Mouse (Mus musculus) lung, embryonic 15.5 days (tissue): ENCODE measurements around the gene Polr2c. TPM values are rescaled to one million over a fixed set of nuclear protein-coding genes. Genes with fewer than 3 reads are reported as not detected.
A peak's percentile ranks its signal among the peaks of the same experiment; 100 is the strongest.

Experiments
- ATAC-seq: fragments of 200-750 bp; cut with Nextera tagmentation; 2 replicates; pipeline ENCODE4 v1.8.0; 2017; ENCODE audit warnings: moderate number of reproducible peaks, borderline replicate concordance; ENCODE audit not compliant: low FRiP score, low TSS enrichment; ENCODE audit errors: extremely low read depth
- H3K27ac ChIP-seq: fragments of 300-500 bp; sonication (generic); 2 replicates; pipeline ENCODE4 v1.5.1; 2015; ENCODE audit warnings: moderate library complexity, mild to moderate bottlenecking, inconsistent platforms
- H3K27me3 ChIP-seq: fragments of 300-500 bp; sonication (generic); 2 replicates; pipeline ENCODE4 v1.6.1; 2015; ENCODE audit warnings: inconsistent platforms
- H3K36me3 ChIP-seq: fragments of 300-500 bp; sonication (generic); 2 replicates; pipeline ENCODE4 v1.6.1; 2015; ENCODE audit warnings: inconsistent platforms
- H3K4me1 ChIP-seq: fragments of 300-500 bp; sonication (generic); 2 replicates; pipeline ENCODE4 v1.6.1; 2015; ENCODE audit warnings: inconsistent platforms
- H3K4me2 ChIP-seq: fragments of 300-500 bp; sonication (generic); 2 replicates; pipeline ENCODE4 v1.6.1; 2015; ENCODE audit warnings: inconsistent platforms, mild to moderate bottlenecking, moderate library complexity
- H3K4me3 ChIP-seq: fragments of 300-500 bp; sonication (generic); 2 replicates; pipeline ENCODE4 v1.5.1; 2015; ENCODE audit warnings: mild to moderate bottlenecking, inconsistent platforms
- H3K9ac ChIP-seq: fragments of 300-500 bp; sonication (generic); 2 replicates; pipeline ENCODE4 v1.6.1; 2015; ENCODE audit warnings: inconsistent platforms
- H3K9me3 ChIP-seq: fragments of 300-500 bp; sonication (generic); 2 replicates; pipeline ENCODE4 v1.6.1; 2016; ENCODE audit warnings: inconsistent platforms
- WGBS: fragments of 180-500 bp; shearing (Covaris S2); methylation state at CpG from one replicate; pipeline ENCODE4 v1.1.7; 2015; 5-methylcytosine and 5-hydroxymethylcytosine counted together
- polyA plus RNA-seq: library from polyadenylated mRNA; unstranded; fragments of >200 nt; fragmentation: Nextera tagmentation; extraction: Ambion mirVana; gene quantifications from 2 replicates; pipeline ENCODE4 v1.2.1, GENCODE M21; 2015

Gene Polr2c
- 161 and 164 TPM in 2 replicates for polyA plus RNA-seq

DNA sequence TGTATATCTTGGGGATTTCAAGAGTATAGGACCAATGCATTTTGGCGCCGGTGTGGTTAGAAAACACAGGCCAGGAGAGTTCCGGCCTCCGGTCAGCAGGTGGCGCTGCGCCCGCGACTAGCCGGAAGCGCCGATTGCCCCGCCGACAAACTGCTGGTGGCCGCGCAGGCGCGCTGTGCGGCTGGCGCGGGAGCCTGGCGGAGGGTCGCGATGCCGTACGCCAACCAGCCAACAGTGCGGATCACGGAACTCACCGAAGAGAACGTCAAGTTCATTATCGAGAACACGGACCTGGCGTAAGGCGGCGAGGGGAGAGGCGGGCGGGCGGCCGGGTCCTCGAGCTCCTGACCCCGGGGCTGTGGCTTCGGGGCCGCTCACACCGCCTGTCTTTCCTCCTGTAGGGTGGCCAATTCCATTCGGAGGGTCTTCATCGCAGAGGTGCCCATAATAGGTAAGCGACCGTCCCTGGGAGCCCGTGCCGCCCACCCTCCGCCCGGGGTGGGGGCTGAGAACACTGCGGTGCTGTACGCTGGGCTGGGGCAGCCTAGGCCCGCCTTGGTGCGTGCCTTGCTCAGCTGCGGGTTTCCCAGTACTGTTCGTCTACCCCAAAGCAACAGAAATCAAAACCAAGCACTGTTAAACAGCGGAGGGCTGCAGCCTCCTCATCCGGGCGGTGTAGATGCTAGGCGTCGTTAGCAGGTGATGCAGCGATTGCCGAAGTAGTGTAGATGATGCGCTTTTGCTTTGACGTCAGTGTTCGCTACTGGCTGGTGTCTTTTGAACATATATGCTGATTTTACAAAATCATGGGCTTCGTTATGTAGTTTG is at the start of gene Polr2c:
TSS of gene Polr2c (plus strand) at position 105 of the 828 bp plus-strand sequence.
- no peaks in the 10 kb centered on the region for H3K9me3 ChIP-seq
- H3K4me3 ChIP-seq = peak within 1 kb of the TSS; percentile 81
- H3K27me3 ChIP-seq = no peaks in the 10 kb centered on the region
- ATAC-seq = peak; percentile 71
- peaks cover 16% of the 10 kb centered on the region for H3K4me1 ChIP-seq
- H3K4me2 ChIP-seq = peak within 1 kb of the TSS; percentile 71
- H3K9ac ChIP-seq = peak within 1 kb of the TSS; percentile 92
- H3K27ac ChIP-seq = peak within 1 kb of the TSS; percentile 30; the same call in 1 of the 2 replicates
- under 1% methylated on average over 68 of the region's 68 CpGs for WGBS
- H3K36me3 ChIP-seq = peaks cover 40% of the 10 kb centered on the region

GRCm38 (mm10) chr8:94807506-94807905 is 49.7 kb upstream of the Polr2c start:
- Histone ChIP-seq H3K9ac (no peak overlapping the region), H3K27me3 (no peaks in the 10 kb centered on the region), H3K4me1 (no peaks in the 10 kb centered on the region), H3K9me3 (no peaks in the 10 kb centered on the region), H3K36me3 (no peaks in the 10 kb centered on the region), H3K4me2 (no peak overlapping the region), H3K27ac (no peak overlapping the region), H3K4me3 (no peak overlapping the region)
- WGBS = 54% methylated on average over 7 of the region's 7 CpGs
- no peak for ATAC-seq

GRCm38 (mm10) chr8:94808372-94808771 is 48.9 kb upstream of the Polr2c start:
- no peaks in the 10 kb centered on the region for H3K9me3 ChIP-seq
- no peak overlapping the region for H3K4me3 ChIP-seq

GRCm38 (mm10) chr8:94810153-94810552 is 47.1 kb upstream of the Polr2c start, which contains the start of gene Ccl17:
Gene Ccl17 (plus strand): TSS chr8:94810453.
- H3K4me1 ChIP-seq = no peaks in the 10 kb centered on the region
- H3K4me2 ChIP-seq = no peak within 1 kb of the TSS
- H3K27ac ChIP-seq = no peak within 1 kb of the TSS
- no peak for ATAC-seq
- no peak within 1 kb of the TSS for H3K9ac ChIP-seq
- H3K36me3 ChIP-seq = no peaks in the 10 kb centered on the region
- no peaks in the 10 kb centered on the region for H3K27me3 ChIP-seq
- H3K4me3 ChIP-seq = no peak within 1 kb of the TSS
- H3K9me3 ChIP-seq = no peaks in the 10 kb centered on the region
- WGBS = 26% methylated on average over 3 of the region's 3 CpGs

More at GRCm38 (mm10) chr8:94808372-94808771, 48.9 kb upstream of the Polr2c start:
- no peak overlapping the region for H3K4me2 ChIP-seq
- H3K27ac ChIP-seq = no peak overlapping the region
- H3K9ac ChIP-seq = no peak overlapping the region
- no peaks in the 10 kb centered on the region for H3K4me1 ChIP-seq
- H3K27me3 ChIP-seq = no peaks in the 10 kb centered on the region
- no peak for ATAC-seq
- 70% methylated on average over 6 of the region's 6 CpGs for WGBS
- H3K36me3 ChIP-seq = no peaks in the 10 kb centered on the region

DNA sequence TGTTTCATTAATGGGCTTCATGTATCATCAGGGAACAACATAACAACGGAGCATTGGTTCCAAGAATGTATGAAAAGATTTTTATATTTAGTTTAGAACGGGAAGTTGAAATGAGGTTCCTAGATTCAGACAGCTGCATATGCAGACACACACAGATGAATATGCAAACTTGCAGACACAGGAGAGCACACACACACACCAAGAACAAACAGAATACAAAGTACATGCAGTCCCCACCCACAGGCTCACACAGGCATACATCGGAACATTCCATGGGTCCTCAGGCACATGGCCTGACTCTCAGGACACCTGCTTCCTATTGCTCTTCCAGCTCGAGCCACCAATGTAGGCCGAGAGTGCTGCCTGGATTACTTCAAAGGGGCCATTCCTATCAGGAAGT is 46.4 kb upstream of the Polr2c start:
- H3K4me2 ChIP-seq = no peak overlapping the region
- H3K4me3 ChIP-seq = no peak overlapping the region
- WGBS = 63% methylated on average over 5 of the region's 5 CpGs
- no peak overlapping the region for H3K27ac ChIP-seq
- no peaks in the 10 kb centered on the region for H3K4me1 ChIP-seq
- H3K9ac ChIP-seq = no peak overlapping the region
- no peaks in the 10 kb centered on the region for H3K9me3 ChIP-seq
- no peaks in the 10 kb centered on the region for H3K36me3 ChIP-seq
- ATAC-seq = no peak
- no peaks in the 10 kb centered on the region for H3K27me3 ChIP-seq

DNA sequence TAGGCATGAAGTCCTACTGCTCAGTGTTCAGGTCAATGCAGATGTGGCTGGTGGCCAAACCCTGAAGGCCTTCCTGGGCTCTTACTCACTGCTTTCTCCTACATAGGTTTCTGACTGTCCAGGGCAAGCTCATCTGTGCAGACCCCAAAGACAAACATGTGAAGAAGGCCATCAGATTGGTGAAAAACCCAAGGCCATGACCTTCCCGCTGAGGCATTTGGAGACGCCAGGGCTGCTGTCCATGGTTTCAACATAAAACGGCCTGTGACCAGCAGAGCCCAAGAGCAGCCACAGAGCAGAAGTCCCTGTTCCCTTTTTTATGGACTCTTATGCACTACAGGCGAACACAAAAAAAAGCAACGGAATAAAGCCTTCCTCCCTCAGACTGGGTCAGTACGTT is 45.6 kb upstream of the Polr2c start:
- Histone ChIP-seq H3K4me3 (no peak overlapping the region), H3K9ac (no peak overlapping the region), H3K27me3 (no peaks in the 10 kb centered on the region), H3K4me1 (no peaks in the 10 kb centered on the region), H3K4me2 (no peak overlapping the region), H3K9me3 (no peaks in the 10 kb centered on the region), H3K27ac (no peak overlapping the region), H3K36me3 (no peaks in the 10 kb centered on the region)
- ATAC-seq = no peak
- 55% methylated on average over 6 of the region's 6 CpGs for WGBS

GRCm38 (mm10) chr8:94812645-94813098 is 44.6 kb upstream of the Polr2c start:
- no peaks in the 10 kb centered on the region for H3K27me3 ChIP-seq
- no peaks in the 10 kb centered on the region for H3K9me3 ChIP-seq
- H3K4me3 ChIP-seq = no peak overlapping the region
- H3K4me2 ChIP-seq = no peak overlapping the region
- 32% methylated on average over 6 of the region's 6 CpGs for WGBS
- no peak overlapping the region for H3K27ac ChIP-seq
- no peaks in the 10 kb centered on the region for H3K4me1 ChIP-seq
- H3K36me3 ChIP-seq = no peaks in the 10 kb centered on the region
- H3K9ac ChIP-seq = no peak overlapping the region
- peak; percentile 61; the same call in 1 of the 2 replicates for ATAC-seq

DNA sequence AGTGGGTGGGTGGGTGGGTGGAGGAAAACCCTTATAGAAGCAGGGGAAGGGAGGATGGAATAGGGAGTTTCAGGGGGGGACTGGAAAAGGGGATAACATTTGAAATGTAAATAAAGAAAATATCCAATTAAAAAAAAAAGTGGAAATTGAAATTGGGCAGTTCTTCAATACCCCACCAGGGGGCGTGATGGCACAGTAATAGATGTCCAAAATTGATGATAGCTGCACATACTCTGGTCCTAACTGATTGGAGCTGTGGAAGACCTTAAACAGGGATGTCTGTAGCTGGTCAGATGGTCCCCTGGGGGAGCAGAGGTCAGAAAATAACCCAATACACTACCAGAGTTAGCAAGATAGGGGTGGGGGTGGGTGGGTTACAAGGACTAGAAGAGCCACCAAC is 42.7 kb upstream of the Polr2c start:
- no peak for ATAC-seq
- Histone ChIP-seq H3K27ac (no peak overlapping the region), H3K9me3 (no peaks in the 10 kb centered on the region), H3K4me2 (no peak overlapping the region), H3K27me3 (no peaks in the 10 kb centered on the region), H3K4me3 (no peak overlapping the region), H3K4me1 (no peaks in the 10 kb centered on the region), H3K9ac (no peak overlapping the region), H3K36me3 (no peaks in the 10 kb centered on the region)
- WGBS = 0% methylated on average over 1 of the region's 1 CpGs

DNA sequence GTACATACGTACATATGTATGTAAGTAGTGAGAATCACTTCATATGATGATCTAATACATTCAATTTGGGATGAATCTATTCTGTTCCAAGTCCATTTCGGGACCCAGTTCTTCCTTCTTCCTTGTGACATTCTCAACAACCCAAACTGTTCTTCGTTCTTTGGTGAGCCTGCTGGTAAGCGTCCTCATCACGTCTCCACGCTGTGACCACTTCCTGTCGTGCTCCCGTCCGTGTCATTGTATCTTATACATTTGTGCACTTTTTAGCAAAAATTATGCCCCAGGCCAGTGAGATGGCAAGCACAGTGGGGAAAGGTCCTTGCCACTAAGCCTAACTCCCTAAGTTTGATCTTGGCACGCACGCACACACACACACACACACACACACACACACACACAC is 39.3 kb upstream of the Polr2c start:
- Histone ChIP-seq H3K4me1 (no peaks in the 10 kb centered on the region), H3K27me3 (no peaks in the 10 kb centered on the region)

DNA sequence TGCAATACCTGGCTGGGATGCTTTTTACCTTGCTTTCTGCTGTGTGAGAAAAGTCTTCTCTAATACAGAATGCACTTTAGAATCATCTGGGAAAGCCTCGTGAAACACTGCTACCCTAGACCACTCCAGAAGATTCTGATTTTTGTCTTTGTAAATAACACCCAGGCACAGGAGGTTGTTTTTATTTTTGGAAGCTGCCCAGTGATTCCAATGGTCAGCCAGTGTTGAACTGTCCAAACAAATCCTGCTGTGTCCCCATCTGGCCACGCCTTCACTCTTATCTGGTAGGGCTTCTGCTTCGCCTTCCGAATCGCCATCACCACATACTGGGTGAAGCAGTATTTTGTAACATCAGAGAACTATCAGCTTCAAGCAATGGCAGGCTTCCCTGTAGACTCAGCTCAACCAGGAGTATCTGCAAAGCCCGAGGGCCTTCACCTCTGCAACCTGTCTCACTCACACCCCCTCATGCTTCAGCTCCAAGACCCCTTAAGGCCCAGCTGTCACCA is 37.5 kb upstream of the Polr2c start:
- H3K27me3 ChIP-seq = no peaks in the 10 kb centered on the region
- peaks cover 32% of the 10 kb centered on the region for H3K36me3 ChIP-seq
- H3K4me3 ChIP-seq = no peak overlapping the region
- 60% methylated on average over 6 of the region's 6 CpGs for WGBS
- no peak overlapping the region for H3K4me2 ChIP-seq
- no peaks in the 10 kb centered on the region for H3K4me1 ChIP-seq
- H3K27ac ChIP-seq = no peak overlapping the region
- no peak for ATAC-seq
- no peak overlapping the region for H3K9ac ChIP-seq
- no peaks in the 10 kb centered on the region for H3K9me3 ChIP-seq

More for the DNA sequence above, 39.3 kb upstream of the Polr2c start:
- no peak overlapping the region for H3K4me3 ChIP-seq
- no peak for ATAC-seq
- H3K36me3 ChIP-seq = peaks cover 17% of the 10 kb centered on the region
- no peak overlapping the region for H3K27ac ChIP-seq
- H3K9me3 ChIP-seq = no peaks in the 10 kb centered on the region
- H3K4me2 ChIP-seq = no peak overlapping the region
- 70% methylated on average over 11 of the region's 11 CpGs for WGBS
- no peak overlapping the region for H3K9ac ChIP-seq

DNA sequence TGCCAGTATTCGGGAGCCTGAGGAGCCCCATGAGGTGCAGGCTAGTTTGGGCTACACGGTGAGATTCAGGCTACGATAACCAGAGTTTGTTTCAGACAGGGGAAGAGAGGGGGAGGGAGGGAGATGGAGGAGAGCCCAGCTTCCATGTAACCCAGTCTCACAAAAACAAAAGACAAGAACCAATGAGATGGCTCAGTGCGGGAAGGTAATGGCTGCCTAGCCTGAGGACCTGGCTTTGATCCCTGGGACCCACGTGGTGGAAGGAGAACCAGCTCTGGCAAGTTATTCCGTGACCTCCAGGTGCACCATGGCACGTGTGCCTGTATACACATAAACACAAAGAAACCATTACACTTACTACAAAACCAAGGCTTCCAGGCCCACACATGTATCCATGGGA is 36.7 kb upstream of the Polr2c start:
- H3K27ac ChIP-seq = no peak overlapping the region
- peaks cover 37% of the 10 kb centered on the region for H3K36me3 ChIP-seq
- H3K9me3 ChIP-seq = no peaks in the 10 kb centered on the region
- no peak overlapping the region for H3K4me3 ChIP-seq
- no peaks in the 10 kb centered on the region for H3K4me1 ChIP-seq
- H3K27me3 ChIP-seq = no peaks in the 10 kb centered on the region
- ATAC-seq = no peak
- no peak overlapping the region for H3K4me2 ChIP-seq
- H3K9ac ChIP-seq = no peak overlapping the region
- 86% methylated on average over 7 of the region's 7 CpGs for WGBS

DNA sequence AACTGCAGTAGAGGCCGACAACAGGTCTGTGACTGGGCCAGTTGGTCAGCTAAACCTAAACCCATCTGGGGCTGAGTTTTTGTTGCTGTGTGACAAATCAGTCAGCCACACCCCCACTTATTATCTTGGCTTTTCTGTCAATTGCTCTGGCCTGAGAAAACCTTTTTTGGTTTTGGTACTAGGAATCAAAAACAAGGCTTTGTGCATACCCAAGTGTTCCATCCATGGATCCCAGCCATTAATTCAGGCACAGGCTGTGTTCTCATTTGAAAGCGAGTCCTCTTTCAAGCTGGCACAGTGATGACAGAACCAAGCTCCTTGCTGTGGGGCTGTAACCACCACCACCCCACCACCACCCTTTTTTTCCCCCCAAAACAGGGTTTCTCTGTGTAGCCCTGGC is 35.9 kb upstream of the Polr2c start:
- Histone ChIP-seq H3K36me3 (peaks cover 44% of the 10 kb centered on the region), H3K9me3 (no peaks in the 10 kb centered on the region), H3K9ac (no peak overlapping the region), H3K4me3 (no peak overlapping the region), H3K27ac (no peak overlapping the region), H3K4me1 (no peaks in the 10 kb centered on the region), H3K27me3 (no peaks in the 10 kb centered on the region), H3K4me2 (no peak overlapping the region)
- 94% methylated on average over 2 of the region's 2 CpGs for WGBS
- no peak for ATAC-seq
